Mouse (Mus musculus) liver, embryonic 16.5 days (tissue): ENCODE measurements around the gene Htra1. TPM values are rescaled to one million over a fixed set of nuclear protein-coding genes. Genes with fewer than 3 reads are reported as not detected.

ENCODE experiments used
- ATAC-seq: fragments of 200-750 bp; cut with Nextera tagmentation; 2 replicates; pipeline ENCODE4 v1.8.0; 2017; ENCODE audit warnings: low read depth, mild to moderate bottlenecking, moderate number of reproducible peaks, moderate library complexity
- H3K27ac ChIP-seq: fragments of 300-500 bp; sonication (generic); 2 replicates; pipeline ENCODE4 v1.5.1; 2014; ENCODE audit warnings: mild to moderate bottlenecking, low read length
- H3K27me3 ChIP-seq: fragments of 300-500 bp; sonication (generic); 2 replicates; pipeline ENCODE4 v1.6.1; 2014; ENCODE audit warnings: low read depth, low read length, mixed read lengths; ENCODE audit not compliant: control insufficient read depth, insufficient read depth
- H3K36me3 ChIP-seq: fragments of 300-500 bp; sonication (generic); 2 replicates; pipeline ENCODE4 v1.6.1; 2014; ENCODE audit warnings: mild to moderate bottlenecking; ENCODE audit not compliant: control insufficient read depth, insufficient read depth
- H3K4me1 ChIP-seq: fragments of 300-500 bp; sonication (generic); 2 replicates; pipeline ENCODE4 v1.6.1; 2014; ENCODE audit warnings: low read depth, low read length, mixed read lengths; ENCODE audit not compliant: control insufficient read depth
- H3K4me2 ChIP-seq: fragments of 300-500 bp; sonication (generic); 2 replicates; pipeline ENCODE4 v1.6.1; 2014; ENCODE audit warnings: low read depth, low read length, mixed read lengths
- H3K4me3 ChIP-seq: fragments of 300-500 bp; sonication (generic); 2 replicates; pipeline ENCODE4 v1.5.1; 2014; ENCODE audit warnings: low read depth, mild to moderate bottlenecking, low read length
- H3K9ac ChIP-seq: fragments of 300-500 bp; sonication (generic); 2 replicates; pipeline ENCODE4 v1.6.1; 2014; ENCODE audit warnings: low read depth, low read length
- H3K9me3 ChIP-seq: fragments of 300-500 bp; sonication (generic); replicated peaks from 2 replicates; pipeline ENCODE4 v1.6.1; 2016; ENCODE audit warnings: low read length; ENCODE audit not compliant: control insufficient read depth
- WGBS: fragments of 180-500 bp; shearing (Covaris S2); extraction: QIAGEN DNeasy Blood & Tissue Kit; methylation state at CpG from one replicate; pipeline ENCODE4 v1.1.7; 2014; ENCODE audit not compliant: insufficient replicate concordance; 5-methylcytosine and 5-hydroxymethylcytosine counted together
- polyA plus RNA-seq: library from polyadenylated mRNA; unstranded; fragments of >200 nt; fragmentation: Nextera tagmentation; extraction: Ambion mirVana; gene quantifications from 2 replicates; pipeline ENCODE4 v1.2.1, GENCODE M21; 2015

Gene Htra1
- polyA plus RNA-seq, 1 experiment from 2014 or later: 1.0 TPM

GRCm38 (mm10) chr7:130993907-130994306 is 58.0 kb downstream of the Htra1 start:
- no peak overlapping the region for H3K9ac ChIP-seq
- no peak overlapping the region for H3K4me2 ChIP-seq
- no peaks in the 10 kb centered on the region for H3K9me3 ChIP-seq
- H3K4me3 ChIP-seq: no peak overlapping the region
- no peaks in the 10 kb centered on the region for H3K4me1 ChIP-seq
- no peaks in the 10 kb centered on the region for H3K27me3 ChIP-seq
- no peaks in the 10 kb centered on the region for H3K36me3 ChIP-seq
- ATAC-seq: no peak
- no peak overlapping the region for H3K27ac ChIP-seq
- WGBS: 45% methylated on average over 8 of the region's 8 CpGs

- WGBS: 59% methylated on average over 12 of the region's 12 CpGs
- no peak for ATAC-seq
- Histone ChIP-seq H3K9me3 (no peaks in the 10 kb centered on the region), H3K4me3 (no peak overlapping the region), H3K36me3 (no peaks in the 10 kb centered on the region), H3K9ac (no peak overlapping the region), H3K4me1 (no peaks in the 10 kb centered on the region), H3K4me2 (no peak overlapping the region), H3K27me3 (no peaks in the 10 kb centered on the region), H3K27ac (no peak overlapping the region)
Observed at GRCm38 (mm10) chr7:131001976-131002726, 66.2 kb downstream of the Htra1 start.

- Histone ChIP-seq H3K9ac (no peak overlapping the region), H3K4me1 (no peaks in the 10 kb centered on the region), H3K9me3 (no peaks in the 10 kb centered on the region), H3K27me3 (no peaks in the 10 kb centered on the region), H3K4me3 (no peak overlapping the region), H3K27ac (no peak overlapping the region), H3K36me3 (no peaks in the 10 kb centered on the region), H3K4me2 (no peak overlapping the region)
- 64% methylated on average over 5 of the region's 5 CpGs for WGBS
- no peak for ATAC-seq
Observed at GRCm38 (mm10) chr7:131004071-131004470, 68.2 kb downstream of the Htra1 start.

GRCm38 (mm10) chr7:131007221-131007620 is 71.3 kb downstream of the Htra1 start:
- Histone ChIP-seq H3K9me3 (no peaks in the 10 kb centered on the region), H3K27me3 (no peaks in the 10 kb centered on the region), H3K4me1 (no peaks in the 10 kb centered on the region), H3K36me3 (no peaks in the 10 kb centered on the region), H3K4me2 (no peak overlapping the region), H3K4me3 (no peak overlapping the region), H3K27ac (no peak overlapping the region), H3K9ac (no peak overlapping the region)
- no peak for ATAC-seq
- WGBS: 90% methylated on average over 2 of the region's 2 CpGs

DNA sequence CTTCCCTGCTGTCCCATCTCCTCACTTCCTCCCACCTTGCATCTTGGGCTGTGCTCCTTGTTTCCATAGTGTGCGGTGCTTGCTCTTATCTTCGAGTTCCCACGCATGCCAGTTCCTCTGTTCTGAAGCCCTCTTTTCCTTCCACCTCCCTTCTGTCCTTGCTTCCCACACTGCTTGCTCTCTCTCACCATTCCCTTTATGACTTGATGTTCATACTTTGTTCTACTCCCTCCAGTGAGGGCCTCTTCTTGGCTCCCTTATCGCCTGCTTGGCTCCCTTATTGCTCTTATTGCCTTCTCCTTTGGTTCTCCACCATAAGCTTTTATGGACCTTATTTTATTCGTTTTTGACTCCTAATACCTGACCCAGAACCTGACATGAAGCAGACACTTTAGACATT is 73.3 kb downstream of the Htra1 start:
- no peaks in the 10 kb centered on the region for H3K36me3 ChIP-seq
- H3K27ac ChIP-seq: no peak overlapping the region
- no peak overlapping the region for H3K4me3 ChIP-seq
- 62% methylated on average over 5 of the region's 5 CpGs for WGBS
- no peak for ATAC-seq
- no peak overlapping the region for H3K9ac ChIP-seq
- no peaks in the 10 kb centered on the region for H3K4me1 ChIP-seq
- no peak overlapping the region for H3K4me2 ChIP-seq
- no peaks in the 10 kb centered on the region for H3K27me3 ChIP-seq
- no peaks in the 10 kb centered on the region for H3K9me3 ChIP-seq

GRCm38 (mm10) chr7:131011901-131012300 is 76.0 kb downstream of the Htra1 start:
- no peaks in the 10 kb centered on the region for H3K27me3 ChIP-seq
- no peak overlapping the region for H3K27ac ChIP-seq
- 49% methylated on average over 1 of the region's 1 CpGs for WGBS
- ATAC-seq: no peak
- no peak overlapping the region for H3K4me2 ChIP-seq
- no peak overlapping the region for H3K9ac ChIP-seq
- H3K9me3 ChIP-seq: no peaks in the 10 kb centered on the region
- H3K4me1 ChIP-seq: no peaks in the 10 kb centered on the region
- H3K36me3 ChIP-seq: no peaks in the 10 kb centered on the region
- H3K4me3 ChIP-seq: no peak overlapping the region

DNA sequence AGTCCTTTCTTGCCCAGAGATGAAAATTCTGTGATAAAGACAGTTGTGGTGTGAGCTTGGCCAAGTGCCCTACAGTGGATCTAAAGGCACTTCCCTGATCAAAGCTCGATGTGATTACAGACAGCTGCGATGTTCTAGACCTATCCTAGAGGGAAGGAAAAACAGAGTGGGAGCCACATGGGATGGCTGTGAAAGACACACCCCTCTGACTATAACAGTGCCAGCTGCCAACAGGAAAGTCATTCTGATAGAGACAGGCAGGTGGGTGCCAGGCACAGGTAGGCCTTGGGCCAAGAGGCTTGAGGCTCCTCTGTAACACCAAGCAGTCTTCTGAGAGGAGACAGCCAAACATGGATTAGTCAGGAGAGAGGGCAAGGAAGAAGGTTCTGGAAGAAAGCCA is 83.3 kb downstream of the Htra1 start:
- no peak overlapping the region for H3K27ac ChIP-seq
- no peaks in the 10 kb centered on the region for H3K36me3 ChIP-seq
- WGBS: 72% methylated on average over 2 of the region's 2 CpGs
- no peak overlapping the region for H3K4me2 ChIP-seq
- H3K9ac ChIP-seq: no peak overlapping the region
- no peak for ATAC-seq
- H3K27me3 ChIP-seq: no peaks in the 10 kb centered on the region
- no peaks in the 10 kb centered on the region for H3K4me1 ChIP-seq
- no peaks in the 10 kb centered on the region for H3K9me3 ChIP-seq
- no peak overlapping the region for H3K4me3 ChIP-seq

GRCm38 (mm10) chr7:131024807-131025206 is 88.9 kb downstream of the Htra1 start:
- Histone ChIP-seq H3K9ac (no peak overlapping the region), H3K27ac (no peak overlapping the region), H3K27me3 (no peaks in the 10 kb centered on the region), H3K4me1 (no peaks in the 10 kb centered on the region), H3K36me3 (no peaks in the 10 kb centered on the region), H3K9me3 (no peaks in the 10 kb centered on the region), H3K4me3 (no peak overlapping the region), H3K4me2 (no peak overlapping the region)
- no peak for ATAC-seq
- 13% methylated on average over 1 of the region's 1 CpGs for WGBS

DNA sequence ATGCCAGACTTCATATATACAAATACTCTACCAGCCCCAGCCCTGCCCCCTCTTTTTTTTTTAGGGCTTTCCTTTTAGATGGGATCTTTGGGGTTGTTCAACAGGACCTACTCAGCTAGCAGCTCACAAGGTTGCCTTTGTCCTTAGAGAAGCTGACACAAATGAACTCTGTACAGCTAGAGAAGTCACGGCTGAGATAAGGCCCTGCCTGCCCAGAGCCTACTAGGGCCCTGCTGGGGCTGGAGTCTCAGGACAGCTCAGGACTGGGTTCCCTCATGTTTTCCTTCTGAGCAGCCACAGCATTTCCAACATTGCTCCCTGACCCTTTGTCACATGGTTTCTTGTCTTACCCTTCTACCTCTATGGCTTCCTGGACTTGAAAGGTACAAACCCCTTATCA is 91.6 kb downstream of the Htra1 start:
- 64% methylated on average over 1 of the region's 1 CpGs for WGBS
- ATAC-seq: no peak
- Histone ChIP-seq H3K4me2 (no peak overlapping the region), H3K36me3 (no peaks in the 10 kb centered on the region), H3K4me1 (no peaks in the 10 kb centered on the region), H3K9me3 (no peaks in the 10 kb centered on the region), H3K9ac (no peak overlapping the region), H3K4me3 (no peak overlapping the region), H3K27ac (no peak overlapping the region), H3K27me3 (no peaks in the 10 kb centered on the region)
